Mouse (Mus musculus) limb, embryonic 14.5 days (tissue): Measurements from ENCODE around the gene Fam183b. TPM values are rescaled to one million over a fixed set of nuclear protein-coding genes. Genes with fewer than 3 reads are reported as not detected.
"Not testable (repeated sequence)": the region's sequence is repeated elsewhere in the genome, so short reads cannot be mapped to it uniquely, and the experiment has no call there.

Experiments used
- ATAC-seq: fragments of 200-750 bp; cut with Nextera tagmentation; 2 replicates; pipeline ENCODE4 v1.8.0; 2017; ENCODE audit warnings: low read depth, moderate number of reproducible peaks, moderate TSS enrichment; ENCODE audit not compliant: low FRiP score
- DNase-seq: peaks from one replicate; pipeline ENCODE4 v3.0.0-alpha.2; 2015; ENCODE audit warnings: low spot score
- H3K27ac ChIP-seq: fragments of 300-500 bp; sonication (generic); replicated peaks from 2 replicates; pipeline ENCODE4 v1.5.1; 2014; ENCODE audit warnings: low read depth, mild to moderate bottlenecking, low read length, moderate library complexity, mixed read lengths
- H3K27me3 ChIP-seq: fragments of 300-500 bp; sonication (generic); 2 replicates; pipeline ENCODE4 v1.6.1; 2014; ENCODE audit warnings: low read length, mixed read lengths; ENCODE audit not compliant: control insufficient read depth, insufficient read depth
- H3K36me3 ChIP-seq: fragments of 300-500 bp; sonication (generic); 2 replicates; pipeline ENCODE4 v1.6.1; 2014; ENCODE audit warnings: mild to moderate bottlenecking, low read length, moderate library complexity, mixed read lengths; ENCODE audit not compliant: control insufficient read depth, insufficient read depth
- H3K4me1 ChIP-seq: fragments of 300-500 bp; sonication (generic); 2 replicates; pipeline ENCODE4 v1.6.1; 2014; ENCODE audit warnings: antibody characterized with exemption, low read length, mixed read lengths; ENCODE audit not compliant: control insufficient read depth, insufficient read depth
- H3K4me2 ChIP-seq: fragments of 300-500 bp; sonication (generic); replicated peaks from 2 replicates; pipeline ENCODE4 v1.6.1; 2014; ENCODE audit warnings: low read depth, mild to moderate bottlenecking, low read length, moderate library complexity; ENCODE audit not compliant: severe bottlenecking
- H3K4me3 ChIP-seq: fragments of 300-500 bp; sonication (generic); replicated peaks from 2 replicates; pipeline ENCODE4 v1.5.1; 2014; ENCODE audit warnings: low read length
- H3K9ac ChIP-seq: fragments of 300-500 bp; sonication (generic); 2 replicates; pipeline ENCODE4 v1.6.1; 2014; ENCODE audit warnings: mild to moderate bottlenecking, low read depth, low read length, moderate library complexity; ENCODE audit not compliant: severe bottlenecking
- H3K9me3 ChIP-seq: fragments of 300-500 bp; sonication (generic); 2 replicates; pipeline ENCODE4 v1.6.1; 2016; ENCODE audit warnings: low read length; ENCODE audit not compliant: control insufficient read depth
- POLR2A ChIP-seq: fragments of 200-500 bp; IDR thresholded peaks from 2 replicates; pipeline ENCODE4 v1.8.0; 2012; ENCODE audit warnings: inconsistent platforms, mild to moderate bottlenecking, moderate library complexity, borderline replicate concordance; ENCODE audit not compliant: insufficient read depth, insufficient read length; ENCODE audit errors: extremely low read depth
- WGBS: fragments of 180-500 bp; shearing (Covaris S2); extraction: QIAGEN DNeasy Blood & Tissue Kit; methylation state at CpG from one replicate; pipeline ENCODE4 v1.1.7; 2014; 5-methylcytosine and 5-hydroxymethylcytosine counted together
- polyA plus RNA-seq, 2 experiments: library from polyadenylated mRNA; depleted of rRNA in 1 of 2; stranded (reverse) in 1 of 2; unstranded in 1 of 2; fragments of >200 nt; fragmentation: Nextera tagmentation in 1 of 2; extraction: Ambion mirVana in 1 of 2; gene quantifications; 2 replicates each; pipeline versions ENCODE4 v1.2.1 to v1.2.3; 2012 to 2014

The Fam183b gene
- polyA plus RNA-seq, 2 experiments = not detected

DNA sequence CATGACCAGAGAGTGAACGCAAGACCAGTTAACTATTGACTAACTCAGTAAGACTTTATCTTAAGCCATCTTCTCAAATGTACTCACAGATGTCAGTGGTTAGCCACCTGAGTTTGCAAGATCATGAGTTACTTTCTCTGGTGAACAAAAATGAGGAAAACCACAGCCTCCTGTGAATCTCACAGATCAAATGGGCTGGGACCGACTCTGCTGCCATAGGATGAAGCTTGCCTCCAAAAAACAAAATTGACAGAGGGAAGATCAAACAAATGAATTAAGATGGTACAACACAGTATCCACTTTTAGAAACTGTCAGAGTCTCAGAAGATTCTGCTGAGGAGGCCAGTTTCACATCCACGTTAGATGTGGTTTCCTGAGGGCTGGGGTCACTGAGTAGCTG lies 28.0 kb upstream of the Fam183b start:
- H3K4me3 ChIP-seq = no peak overlapping the region
- H3K9ac ChIP-seq = no peak overlapping the region
- ATAC-seq (no peak), DNase-seq (no peak)
- H3K27me3 ChIP-seq = no peaks in the 10 kb centered on the region
- no peak overlapping the region for H3K4me2 ChIP-seq
- H3K9me3 ChIP-seq = no peaks in the 10 kb centered on the region
- H3K36me3 ChIP-seq = no peaks in the 10 kb centered on the region
- TF ChIP-seq POLR2A = no peak
- no peaks in the 10 kb centered on the region for H3K4me1 ChIP-seq
- H3K27ac ChIP-seq = no peak overlapping the region
- 84% methylated on average over 3 of the region's 3 CpGs for WGBS

DNA sequence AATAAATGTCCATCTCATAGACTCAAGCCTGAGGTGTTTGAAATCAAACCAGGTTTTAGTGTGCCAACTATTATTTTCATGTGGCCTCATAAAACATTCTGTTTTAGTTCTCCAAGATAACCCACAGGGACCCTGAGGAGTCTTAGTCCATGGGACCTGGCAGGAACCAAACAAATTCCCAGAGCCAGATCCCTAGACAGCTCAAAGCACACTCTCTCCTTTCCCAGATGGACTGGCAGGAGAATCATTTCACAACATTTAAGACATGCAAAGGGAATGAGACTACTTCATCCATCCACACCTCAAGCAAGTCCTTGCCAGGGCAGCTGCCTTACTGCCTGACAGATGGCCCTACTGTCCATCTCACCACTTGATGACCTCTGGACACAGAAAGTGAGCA lies 27.2 kb upstream of the Fam183b start, which contains the start of gene Olfr312:
Gene Olfr312 (plus strand): TSS at position 301 of the 400 bp plus-strand sequence.
- not testable (repeated sequence) for H3K27me3 ChIP-seq, H3K4me3 ChIP-seq, H3K27ac ChIP-seq, ATAC-seq, DNase-seq, H3K4me2 ChIP-seq, H3K36me3 ChIP-seq, H3K4me1 ChIP-seq, H3K9ac ChIP-seq, H3K9me3 ChIP-seq

DNA sequence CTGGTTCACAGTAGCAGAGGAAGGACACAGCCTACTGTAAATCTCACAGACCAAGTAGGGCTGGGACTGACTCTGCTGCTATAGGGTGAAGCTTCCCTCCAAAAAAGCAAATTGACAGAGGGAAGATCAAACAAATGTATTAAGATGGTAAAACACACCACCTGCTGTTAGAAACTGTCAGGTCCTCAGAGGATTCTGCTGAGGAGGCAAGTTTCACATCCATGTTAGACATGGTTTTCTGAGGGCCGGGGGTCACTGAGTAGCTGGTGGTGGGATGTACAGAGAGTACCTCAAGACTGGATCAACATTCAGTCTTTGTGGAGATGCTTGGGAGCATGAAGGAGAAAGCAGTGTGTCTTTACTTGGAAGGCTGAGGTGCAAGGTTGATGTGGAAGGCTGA lies 13.9 kb upstream of the Fam183b start:
- no peaks in the 10 kb centered on the region for H3K9me3 ChIP-seq
- no peaks in the 10 kb centered on the region for H3K27me3 ChIP-seq
- no peak for ATAC-seq
- TF ChIP-seq POLR2A = no peak
- DNase-seq = no peak
- WGBS = 78% methylated on average over 1 of the region's 1 CpGs
- H3K4me1 ChIP-seq = no peaks in the 10 kb centered on the region
- no peak overlapping the region for H3K4me2 ChIP-seq
- H3K36me3 ChIP-seq = no peaks in the 10 kb centered on the region
- H3K9ac ChIP-seq = no peak overlapping the region
- H3K27ac ChIP-seq = no peak overlapping the region
- H3K4me3 ChIP-seq = no peak overlapping the region

DNA sequence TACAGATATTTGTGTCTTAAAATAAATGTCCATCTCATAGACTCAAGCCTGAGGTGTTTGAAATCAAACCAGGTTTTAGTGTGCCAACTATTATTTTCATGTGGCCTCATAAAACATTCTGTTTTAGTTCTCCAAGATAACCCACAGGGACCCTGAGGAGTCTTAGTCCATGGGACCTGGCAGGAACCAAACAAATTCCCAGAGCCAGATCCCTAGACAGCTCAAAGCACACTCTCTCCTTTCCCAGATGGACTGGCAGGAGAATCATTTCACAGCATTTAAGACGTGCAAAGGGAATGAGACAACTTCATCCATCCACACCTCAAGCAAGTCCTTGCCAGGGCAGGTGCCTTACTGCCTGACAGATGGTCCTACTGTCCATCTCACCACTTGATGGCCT lies 12.9 kb upstream of the Fam183b start, which contains the start of gene Olfr313:
Gene Olfr313 (plus strand): TSS at position 301 of the 400 bp plus-strand sequence.
- not testable (repeated sequence) for H3K4me1 ChIP-seq, DNase-seq, H3K9me3 ChIP-seq, ATAC-seq, H3K4me2 ChIP-seq, H3K4me3 ChIP-seq, H3K9ac ChIP-seq, H3K27me3 ChIP-seq, H3K36me3 ChIP-seq, H3K27ac ChIP-seq
- 57% methylated on average over 1 of the region's 1 CpGs for WGBS

DNA sequence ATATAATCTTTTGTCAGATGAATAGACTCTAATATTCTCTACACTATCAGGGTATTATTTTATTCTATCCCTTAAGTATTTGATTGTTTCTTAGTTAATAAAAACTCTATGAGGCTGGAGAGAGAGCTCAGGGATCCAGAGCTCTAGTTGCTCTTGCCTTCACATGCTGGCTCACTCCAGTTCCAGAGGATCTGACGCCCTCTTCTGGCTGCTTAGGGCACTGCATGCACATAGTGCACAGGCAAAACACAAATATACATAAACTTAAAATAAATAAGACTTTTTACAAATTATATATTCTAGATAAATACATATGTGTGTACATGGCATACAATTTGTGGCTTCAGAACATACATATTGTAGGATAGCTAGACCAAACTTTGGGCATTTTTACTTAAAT lies 10.2 kb upstream of the Fam183b start:
- Histone ChIP-seq H3K4me3 (no peak overlapping the region), H3K9me3 (no peaks in the 10 kb centered on the region), H3K27me3 (no peaks in the 10 kb centered on the region), H3K9ac (no peak overlapping the region), H3K36me3 (no peaks in the 10 kb centered on the region), H3K4me1 (no peaks in the 10 kb centered on the region), H3K4me2 (no peak overlapping the region), H3K27ac (no peak overlapping the region)
- no peak for ATAC-seq
- WGBS = 0% methylated on average over 1 of the region's 1 CpGs
- TF ChIP-seq POLR2A = no peak
- no peak for DNase-seq

DNA sequence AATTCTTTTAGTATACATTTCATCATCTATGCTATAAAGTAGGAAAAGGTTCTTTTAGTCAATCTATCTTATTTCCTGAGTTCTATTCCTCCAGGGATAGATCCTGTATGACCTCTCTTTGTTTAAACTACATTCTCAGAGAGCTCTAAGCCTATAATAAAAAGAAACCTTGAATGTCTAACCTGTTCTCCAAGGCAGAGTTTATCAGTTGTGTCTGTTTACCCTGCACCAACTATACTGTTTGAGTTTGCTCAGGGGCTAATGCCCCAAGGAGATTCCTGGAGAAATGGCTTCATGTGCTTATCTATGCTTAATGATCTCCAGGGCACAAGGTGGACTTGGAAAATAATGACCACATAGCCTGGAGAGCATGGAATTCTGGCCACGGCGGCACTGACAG lies 2.6 kb upstream of the Fam183b start:
- WGBS = 68% methylated on average over 2 of the region's 2 CpGs
- no peak for TF ChIP-seq POLR2A
- H3K9me3 ChIP-seq = no peaks in the 10 kb centered on the region
- no peak overlapping the region for H3K4me2 ChIP-seq
- ATAC-seq = no peak
- no peak overlapping the region for H3K9ac ChIP-seq
- H3K4me3 ChIP-seq = no peak overlapping the region
- no peaks in the 10 kb centered on the region for H3K4me1 ChIP-seq
- H3K27me3 ChIP-seq = no peaks in the 10 kb centered on the region
- no peak overlapping the region for H3K27ac ChIP-seq
- H3K36me3 ChIP-seq = no peaks in the 10 kb centered on the region
- no peak for DNase-seq
